Comparison of ENCODE assay signal across 24 mouse cellular contexts in the genomic region with DNA sequence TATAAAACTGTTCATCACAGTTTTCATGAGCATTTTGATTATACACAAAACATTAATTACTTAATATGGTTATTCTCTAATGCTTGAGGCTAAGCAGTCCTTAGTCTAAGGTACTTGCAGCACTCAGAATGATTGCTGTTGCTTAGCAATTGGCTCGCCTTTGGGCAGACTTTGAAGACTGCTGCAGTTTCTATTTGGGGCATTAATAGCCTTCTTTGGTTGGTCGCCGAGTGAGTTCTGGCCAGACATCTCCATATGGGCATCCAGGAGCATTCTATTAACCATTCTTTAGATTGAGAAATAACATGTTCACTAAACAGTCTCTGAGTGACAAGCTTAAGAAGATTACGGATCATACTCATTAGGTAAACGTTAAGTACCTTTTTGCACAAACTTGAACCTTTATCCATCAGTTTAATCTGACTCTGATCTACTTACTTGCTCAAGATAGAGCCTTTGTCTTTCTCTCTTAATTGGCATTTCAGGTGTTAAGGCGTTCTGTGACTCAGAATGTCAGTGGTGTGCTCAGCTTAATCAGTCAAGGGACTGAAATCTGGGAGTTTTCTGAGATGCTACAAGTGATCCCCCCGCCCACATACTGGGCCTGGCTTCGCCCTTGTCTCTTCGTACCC.
"Had no signal": no experiment of that assay in that cellular context is flagged by ENCODE, and none has a peak within 500 bp of the region (broad histone marks: within the 10 kb centered on the region; RNA-seq: fewer than 3 reads in every experiment).

No protein-coding gene starts in this region.

- H3K4me2 ChIP-seq: limb, embryonic 13.5 days; liver, embryonic 12.5 days; liver, embryonic 15.5 days; lung, embryonic 15.5 days; midbrain, embryonic 11.5 days; midbrain, embryonic 15.5 days; neural tube, embryonic 12.5 days; neural tube, embryonic 15.5 days had no signal

- DNase-seq: kidney, adult 18-20 months; kidney, postnatal 25 days; liver; lung, adult 18-20 months; lung, postnatal 10 days; lung, postnatal 36 days; right cerebral cortex, adult 18-20 months; right cerebral cortex, postnatal 14 days; right cerebral cortex, postnatal 4 days; thymus, adult 2 months; thymus, postnatal 14 days; thymus, postnatal 4 days had no signal

- H3K4me1 ChIP-seq: limb, embryonic 10.5 days; limb, embryonic 13.5 days; liver, embryonic 12.5 days; liver, embryonic 15.5 days; lung, embryonic 15.5 days; megakaryocyte, embryonic 14.5 days; midbrain, embryonic 15.5 days; neural tube, embryonic 12.5 days; neural tube, embryonic 15.5 days had no signal

- H3K9me3 ChIP-seq: limb, embryonic 10.5 days; limb, embryonic 13.5 days; liver, embryonic 12.5 days; liver, embryonic 15.5 days; lung, embryonic 15.5 days; megakaryocyte, embryonic 14.5 days; midbrain, embryonic 15.5 days; neural tube, embryonic 12.5 days; neural tube, embryonic 15.5 days had no signal

- H3K36me3 ChIP-seq: limb, embryonic 10.5 days; limb, embryonic 13.5 days; liver, embryonic 12.5 days; liver, embryonic 15.5 days; lung, embryonic 15.5 days; midbrain, embryonic 15.5 days; neural tube, embryonic 12.5 days; neural tube, embryonic 15.5 days had no signal

- H3K27ac ChIP-seq: kidney, postnatal 0 days; limb, embryonic 10.5 days; limb, embryonic 13.5 days; liver, embryonic 12.5 days; liver, embryonic 15.5 days; lung, embryonic 15.5 days; midbrain, embryonic 15.5 days; neural tube, embryonic 12.5 days; neural tube, embryonic 15.5 days; stomach, postnatal 0 days had no signal

- H3K9ac ChIP-seq: limb, embryonic 13.5 days; liver, embryonic 12.5 days; liver, embryonic 15.5 days; lung, embryonic 15.5 days; midbrain, embryonic 15.5 days; neural tube, embryonic 12.5 days; neural tube, embryonic 15.5 days had no signal

- ATAC-seq: liver, embryonic 12.5 days; midbrain, embryonic 15.5 days had no signal

- H3K27me3 ChIP-seq: limb, embryonic 13.5 days; liver, embryonic 12.5 days; liver, embryonic 15.5 days; lung, embryonic 15.5 days; megakaryocyte, embryonic 14.5 days; midbrain, embryonic 15.5 days; neural tube, embryonic 12.5 days; neural tube, embryonic 15.5 days had no signal

- H3K4me3 ChIP-seq: limb, embryonic 10.5 days; limb, embryonic 13.5 days; liver, embryonic 12.5 days; liver, embryonic 15.5 days; lung, embryonic 15.5 days; megakaryocyte, embryonic 14.5 days; midbrain, embryonic 15.5 days; neural tube, embryonic 12.5 days; neural tube, embryonic 15.5 days had no signal
